Mouse (Mus musculus): ENCODE results near the gene Chaf1b.

The Chaf1b gene

GRCm38 (mm10) chr16:93947396-93947795 lies 63.7 kb downstream of the Chaf1b start:
- DNase-seq (ENCODE audit: low spot score) = no peak
